Mouse (Mus musculus) olfactory bulb, adult 2 months (tissue): ENCODE measurements around the gene Pacs2.

ENCODE experiments used
- CTCF ChIP-seq: fragments of 200-500 bp; IDR thresholded peaks from 2 replicates; pipeline ENCODE4 v1.5.1; 2012; ENCODE audit warnings: low read depth, mild to moderate bottlenecking, low read length, moderate library complexity; ENCODE audit not compliant: insufficient read depth
- POLR2A ChIP-seq: fragments of 200-500 bp; IDR thresholded peaks from 2 replicates; pipeline ENCODE4 v1.6.1; 2012; ENCODE audit warnings: mild to moderate bottlenecking, low read depth, low read length, moderate library complexity; ENCODE audit not compliant: insufficient read depth

DNA sequence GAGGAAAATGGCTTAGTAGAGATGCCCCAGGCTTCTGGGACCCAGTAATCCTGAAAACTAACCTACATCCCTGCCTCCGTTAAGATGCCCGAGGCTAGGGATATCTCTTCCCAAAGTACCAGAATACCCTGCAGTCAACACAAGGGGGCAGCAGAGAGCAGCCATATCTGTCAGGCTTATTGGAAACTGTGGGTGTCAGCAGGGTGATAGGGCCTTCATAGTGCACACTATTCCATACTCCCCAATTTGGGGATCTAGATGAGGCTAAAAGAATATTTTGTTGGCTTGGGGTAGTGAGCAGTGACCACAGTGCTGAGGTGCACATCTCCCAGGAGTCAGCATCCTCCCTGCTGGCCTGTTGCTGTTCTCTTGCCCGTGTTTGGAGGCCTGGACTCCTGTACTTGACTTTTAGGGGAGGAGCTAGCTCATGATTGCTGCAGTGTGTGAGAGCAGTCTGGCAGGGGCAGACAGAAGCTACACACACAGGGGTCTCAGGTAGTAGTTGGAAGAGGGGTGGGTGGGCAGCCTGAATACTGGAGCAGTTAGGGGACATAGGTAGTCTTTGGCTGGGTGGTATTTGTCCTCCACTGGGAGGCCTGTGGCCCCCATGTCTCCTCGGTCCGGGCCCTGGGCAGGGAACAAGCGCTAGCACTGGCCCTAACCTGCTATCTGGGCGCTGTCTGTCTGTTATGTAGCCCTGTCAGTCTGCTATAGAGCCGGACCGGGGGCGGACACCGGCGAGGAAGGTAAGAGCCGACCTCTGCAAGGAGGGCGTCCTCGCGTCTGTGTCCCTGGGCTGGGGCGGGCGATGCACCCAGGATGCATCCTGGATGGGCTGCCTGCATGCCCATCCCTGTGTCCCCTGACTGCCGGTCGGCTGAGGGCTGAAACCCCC is 105.5 kb downstream of the Pacs2 start:
- TF ChIP-seq POLR2A = no peak
- no peak for TF ChIP-seq CTCF
